Mouse (Mus musculus) c-Kit-positive CD71-positive TER-119-positive erythroid progenitor cells, embryonic 14.5 days (primary cell): ENCODE measurements around the gene Nav2.

Source experiments
- DNase-seq: peaks from one replicate; pipeline ENCODE4 v3.0.0-alpha.2; 2013; ENCODE audit warnings: low spot score

The Nav2 gene

DNA sequence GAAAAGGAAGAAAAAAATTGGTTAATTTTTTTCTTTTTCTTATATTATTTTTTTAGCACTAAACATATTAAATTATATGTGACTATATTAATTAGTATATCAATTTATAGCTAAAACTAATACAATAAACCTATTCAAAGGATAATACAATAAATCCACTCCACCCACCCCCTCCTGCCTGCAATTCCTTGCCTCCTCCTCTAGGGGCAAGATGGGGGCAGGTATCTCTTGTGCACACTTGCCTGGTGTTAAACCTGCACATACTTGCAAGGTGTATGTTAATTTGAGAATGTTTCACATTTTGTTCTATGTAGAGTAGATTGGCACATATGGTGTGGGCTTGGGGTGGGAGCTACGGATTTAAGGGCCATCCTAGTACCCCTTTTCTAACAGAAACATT lies 711.6 kb downstream of the Nav2 start:
- DNase-seq = no peak

DNA sequence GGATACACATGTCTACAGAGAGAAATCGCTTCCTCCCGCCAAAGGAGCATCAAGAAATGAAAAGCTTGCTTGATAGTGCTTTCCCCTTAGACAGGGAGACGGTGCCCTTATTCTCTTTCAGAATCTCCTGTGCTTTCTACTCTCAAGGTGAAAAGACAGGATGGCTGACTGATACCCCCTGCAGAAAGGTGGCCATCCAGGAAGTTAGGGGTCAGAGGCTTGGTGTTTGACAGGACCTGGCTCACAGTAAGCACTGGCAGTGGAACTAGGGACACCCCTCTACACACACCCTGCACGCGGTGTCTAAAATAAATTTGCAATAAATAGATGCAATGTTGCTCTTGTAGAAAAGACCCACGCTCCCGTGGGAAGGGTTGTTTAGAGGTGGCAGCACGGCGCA lies 723.4 kb downstream of the Nav2 start:
- no peak for DNase-seq

DNA sequence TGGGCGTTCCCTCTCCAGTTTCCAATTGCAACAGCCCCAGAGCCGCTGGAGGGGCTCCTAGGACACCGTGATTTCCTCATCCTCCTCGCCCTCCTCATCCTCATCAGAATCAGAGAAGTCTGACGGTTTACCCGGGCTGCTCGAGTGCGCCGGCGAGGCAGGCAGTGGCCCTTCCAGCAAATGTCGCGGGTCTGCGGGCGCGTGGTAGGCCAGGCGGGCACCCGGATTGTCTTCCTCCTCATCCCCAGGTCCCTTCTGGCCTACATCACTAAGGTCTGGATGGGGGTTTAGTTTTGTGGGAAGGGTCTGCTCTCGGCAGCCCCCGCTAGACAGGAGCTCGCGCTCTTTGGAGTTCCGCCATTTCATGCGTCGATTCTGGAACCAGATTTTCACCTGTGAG lies 723.9 kb downstream of the Nav2 start:
- DNase-seq = no peak

DNA sequence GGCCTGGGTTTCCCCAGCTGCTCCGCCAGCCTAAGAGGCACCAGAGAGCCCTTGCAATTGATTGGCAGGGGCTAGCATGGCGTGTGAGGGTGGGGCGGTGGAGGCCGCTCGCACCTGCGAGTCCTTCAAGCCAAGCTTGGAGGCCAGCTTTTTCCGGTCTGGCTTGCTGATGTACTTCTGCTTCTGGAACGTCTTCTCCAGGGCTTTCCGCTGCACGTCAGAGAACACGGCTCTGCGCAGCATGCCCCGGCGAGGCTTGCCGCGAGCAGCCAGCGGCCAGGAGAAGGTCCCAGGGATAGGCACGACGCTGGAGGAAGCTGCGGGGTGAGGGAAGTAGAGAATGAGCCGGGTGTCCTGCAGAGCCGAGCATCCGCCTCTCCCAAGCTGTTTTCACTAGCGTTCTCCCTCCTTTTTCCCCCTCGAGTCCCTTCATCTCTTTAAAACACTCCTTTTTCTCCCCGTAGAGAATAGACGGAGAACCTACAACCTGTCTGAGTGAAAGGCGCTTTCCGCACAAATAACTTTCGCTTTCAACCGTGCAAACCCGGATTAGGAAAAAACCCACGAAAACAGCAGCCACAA lies 725.0 kb downstream of the Nav2 start:
- no peak for DNase-seq

DNA sequence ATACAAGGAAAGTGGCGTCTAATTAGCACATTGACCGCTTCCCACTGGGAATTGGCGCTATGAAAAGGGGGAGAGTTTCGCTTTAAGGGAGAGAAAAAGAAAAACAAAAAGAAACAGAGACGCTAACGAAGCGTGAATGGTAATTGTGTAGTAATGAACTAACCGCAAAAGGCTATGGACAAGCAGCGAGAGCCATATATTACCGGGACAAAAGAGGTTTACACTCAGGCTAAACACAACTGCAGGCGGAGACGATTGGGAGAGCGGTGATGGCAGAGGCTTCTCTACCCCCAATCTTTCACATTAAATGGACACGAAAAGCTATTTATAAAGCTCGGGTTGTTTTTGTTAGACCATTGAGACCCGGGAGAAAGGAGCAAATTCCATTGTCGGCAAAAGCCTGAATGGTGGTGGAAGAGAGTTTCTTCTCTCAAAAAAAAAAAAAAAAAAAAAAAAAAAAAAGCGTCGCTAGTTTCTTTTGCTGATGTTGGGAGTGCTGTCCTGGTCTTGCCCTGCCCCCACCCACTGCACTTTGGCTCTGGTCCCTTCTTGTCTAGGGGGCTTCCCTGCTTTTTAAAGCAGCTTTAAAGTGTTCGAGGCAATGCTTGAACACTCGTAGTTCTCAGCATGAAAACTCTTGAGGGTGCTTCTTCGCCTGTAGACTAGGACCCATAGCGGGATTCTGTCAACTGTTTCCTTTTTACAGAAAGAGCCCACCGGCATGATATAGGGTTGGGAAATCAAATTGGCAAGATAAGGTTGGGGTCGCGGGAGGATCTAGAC lies 726.0 kb downstream of the Nav2 start:
- no peak for DNase-seq

DNA sequence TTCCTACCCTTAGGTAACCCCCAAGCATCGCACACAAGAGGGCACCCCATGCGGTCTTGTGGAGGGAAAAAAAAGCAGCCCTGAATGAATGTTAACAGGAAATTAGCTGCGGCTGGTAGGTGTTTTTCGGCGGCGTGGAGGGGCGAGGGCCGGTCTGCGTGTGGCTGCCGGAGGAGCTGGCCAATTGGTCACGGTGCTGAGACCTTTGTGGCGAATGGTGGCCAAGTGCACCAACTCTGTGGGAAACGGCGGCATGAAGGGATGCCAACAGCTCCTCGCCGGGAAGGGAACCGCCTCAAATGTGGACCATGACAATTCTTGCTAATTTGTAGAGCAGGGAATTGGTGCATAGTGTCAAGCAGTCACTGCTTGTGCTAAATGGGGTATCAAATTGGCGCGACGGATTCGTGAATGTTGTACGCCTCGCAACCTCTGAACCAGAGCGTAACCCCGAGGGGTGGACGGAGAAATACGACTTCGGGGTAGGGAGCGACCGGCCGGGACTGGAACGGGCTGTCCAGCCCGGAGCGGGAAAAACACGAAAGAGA lies 726.6 kb downstream of the Nav2 start:
- DNase-seq = no peak

DNA sequence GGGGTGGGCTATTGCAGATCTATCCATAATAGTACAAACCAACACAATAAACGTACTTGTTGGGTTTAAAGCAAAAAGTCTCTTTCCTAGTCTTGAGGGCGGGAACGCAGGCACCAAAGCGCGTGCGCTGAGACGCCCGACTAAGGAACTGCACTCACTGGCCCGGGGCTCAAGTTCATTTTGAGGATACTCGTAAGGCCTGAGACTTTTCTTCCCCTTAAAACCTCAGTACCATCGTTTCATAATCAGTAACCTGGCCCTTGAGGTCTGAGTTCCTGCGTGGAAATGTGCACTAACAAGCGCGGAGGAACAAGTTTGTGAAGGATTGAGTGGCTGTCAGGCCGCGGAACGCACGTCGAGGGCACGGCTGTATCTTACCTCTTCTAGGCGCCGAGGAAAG lies 727.5 kb downstream of the Nav2 start:
- DNase-seq = no peak

DNA sequence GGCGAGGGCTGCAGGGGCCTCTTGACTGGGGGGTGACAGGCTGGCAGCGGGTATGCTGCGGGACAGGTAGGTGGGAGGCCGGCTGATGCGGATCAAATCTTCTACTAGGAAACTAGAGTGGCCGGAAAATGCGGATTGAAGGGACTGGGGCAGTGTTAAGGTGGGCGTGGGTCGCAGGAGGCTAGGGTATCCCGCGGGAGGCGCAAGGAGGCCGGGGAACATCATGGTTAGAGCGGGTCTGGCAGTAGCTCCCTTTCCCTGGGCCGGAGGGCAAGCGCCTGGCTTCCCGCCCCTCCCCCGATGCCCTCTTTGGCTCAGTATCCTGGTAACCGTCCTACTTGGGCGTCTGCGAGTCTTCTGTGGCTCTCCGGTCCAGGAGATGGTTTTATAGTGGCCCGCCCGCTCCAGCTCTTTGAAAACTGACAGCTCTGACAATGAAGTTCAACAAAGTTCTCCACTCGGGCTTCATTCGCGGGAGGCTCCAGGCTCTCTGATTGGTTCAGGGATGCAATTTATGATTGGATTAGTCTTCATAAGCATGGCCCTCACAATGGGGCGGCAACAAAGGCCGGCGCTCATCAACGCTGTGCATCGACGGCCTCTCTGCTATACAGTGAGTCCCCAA lies 728.1 kb downstream of the Nav2 start, which contains the start of gene Dbx1:
TSS of gene Dbx1 (minus strand) at position 359 of the 625 bp plus-strand sequence.
- DNase-seq = no peak

DNA sequence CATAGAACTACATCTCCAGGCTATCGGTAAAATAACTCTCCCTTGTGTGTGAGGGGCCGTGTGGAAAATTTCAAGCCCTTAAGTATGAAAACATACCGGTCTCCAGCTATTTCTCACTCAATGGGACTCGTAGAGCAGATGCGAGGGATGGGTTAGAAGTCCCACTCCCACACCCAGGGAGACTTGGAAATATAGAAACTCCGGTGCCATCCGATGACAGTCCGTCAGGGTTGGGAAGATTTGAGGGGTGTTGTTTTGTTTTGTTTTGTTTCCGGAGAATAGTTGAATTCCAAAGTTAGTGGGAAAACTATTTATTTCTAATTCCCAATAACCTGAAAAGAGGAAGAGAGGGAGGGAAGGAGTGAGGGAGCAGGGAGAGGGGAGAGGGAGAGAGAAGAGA lies 728.8 kb downstream of the Nav2 start:
- no peak for DNase-seq

DNA sequence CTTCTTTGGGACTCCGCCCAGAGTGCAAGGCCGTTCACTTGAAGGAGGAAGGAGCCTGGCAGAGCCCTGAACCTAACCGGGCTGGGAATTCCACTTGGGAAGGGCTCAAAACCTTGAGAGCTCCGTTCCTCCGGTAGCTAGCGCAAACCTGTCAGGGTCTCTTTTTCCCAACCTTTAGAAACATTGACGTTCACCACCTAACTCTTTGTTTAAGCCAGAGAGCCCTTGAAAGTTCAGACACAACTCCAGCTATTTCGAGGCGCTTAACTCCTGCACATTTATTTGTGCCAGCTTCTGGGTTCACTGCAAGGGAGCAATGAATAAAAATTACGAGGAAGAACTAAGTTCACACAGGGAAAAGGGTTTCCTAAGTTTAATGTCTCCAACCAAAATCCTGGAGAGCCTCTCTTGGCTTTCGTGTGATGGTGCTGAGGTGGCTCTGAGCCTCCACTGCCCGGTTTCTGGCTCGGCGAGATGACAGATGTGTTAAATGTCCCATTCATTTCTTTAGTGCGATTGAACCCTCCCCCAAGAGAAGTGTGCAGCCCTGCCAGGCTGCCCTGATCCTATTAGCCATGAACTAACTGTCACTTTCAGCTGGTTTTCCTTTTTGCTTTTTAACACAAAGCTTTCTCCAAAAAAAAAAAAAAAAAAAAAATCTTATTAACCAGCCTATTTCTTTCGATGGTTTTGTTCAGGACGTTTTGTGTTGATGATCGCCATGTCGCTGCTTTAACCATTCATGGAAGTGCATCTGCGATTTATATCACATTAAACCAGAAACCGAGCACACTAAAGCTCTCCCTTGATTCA lies 729.5 kb downstream of the Nav2 start:
- DNase-seq = no peak

DNA sequence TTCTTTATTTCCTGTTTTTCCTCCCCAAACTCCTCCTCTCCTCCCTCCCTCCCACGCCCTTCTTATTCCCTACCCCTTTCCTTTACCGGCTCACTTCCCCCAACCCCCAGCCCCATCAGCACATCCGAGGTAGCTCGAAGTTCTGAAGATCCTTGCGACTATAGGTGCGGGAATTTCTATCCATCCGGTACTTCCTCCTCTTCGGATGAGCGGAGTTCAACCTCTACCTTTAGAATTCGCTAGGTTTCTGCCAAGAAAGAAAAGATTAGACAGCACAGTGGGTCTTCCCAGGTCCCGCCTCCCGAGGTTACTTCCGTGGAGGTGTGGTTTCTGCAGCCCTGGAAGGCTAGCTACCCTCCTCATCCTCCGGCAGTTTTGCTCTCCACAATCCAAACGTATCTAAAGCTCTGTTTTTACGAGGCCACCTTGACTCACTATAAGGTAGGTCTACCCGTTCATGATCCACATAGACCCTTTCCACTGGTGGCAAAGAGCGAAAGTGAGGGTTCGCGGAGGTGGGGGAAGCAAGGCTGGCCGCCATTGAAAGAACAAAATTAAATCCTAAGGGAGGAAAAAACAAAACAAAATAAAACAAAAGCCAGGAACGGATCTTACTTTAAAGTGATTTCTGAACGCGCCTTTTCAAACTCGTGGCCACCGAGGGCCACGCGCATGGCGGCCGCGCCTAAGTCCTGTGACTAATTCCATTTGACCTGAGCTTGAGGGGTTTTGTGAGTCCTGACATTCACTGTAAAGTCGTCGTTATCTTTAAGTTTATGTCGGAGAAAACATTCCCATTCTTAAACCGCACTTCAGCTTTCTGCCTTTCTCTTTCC lies 730.6 kb downstream of the Nav2 start:
- DNase-seq = no peak

DNA sequence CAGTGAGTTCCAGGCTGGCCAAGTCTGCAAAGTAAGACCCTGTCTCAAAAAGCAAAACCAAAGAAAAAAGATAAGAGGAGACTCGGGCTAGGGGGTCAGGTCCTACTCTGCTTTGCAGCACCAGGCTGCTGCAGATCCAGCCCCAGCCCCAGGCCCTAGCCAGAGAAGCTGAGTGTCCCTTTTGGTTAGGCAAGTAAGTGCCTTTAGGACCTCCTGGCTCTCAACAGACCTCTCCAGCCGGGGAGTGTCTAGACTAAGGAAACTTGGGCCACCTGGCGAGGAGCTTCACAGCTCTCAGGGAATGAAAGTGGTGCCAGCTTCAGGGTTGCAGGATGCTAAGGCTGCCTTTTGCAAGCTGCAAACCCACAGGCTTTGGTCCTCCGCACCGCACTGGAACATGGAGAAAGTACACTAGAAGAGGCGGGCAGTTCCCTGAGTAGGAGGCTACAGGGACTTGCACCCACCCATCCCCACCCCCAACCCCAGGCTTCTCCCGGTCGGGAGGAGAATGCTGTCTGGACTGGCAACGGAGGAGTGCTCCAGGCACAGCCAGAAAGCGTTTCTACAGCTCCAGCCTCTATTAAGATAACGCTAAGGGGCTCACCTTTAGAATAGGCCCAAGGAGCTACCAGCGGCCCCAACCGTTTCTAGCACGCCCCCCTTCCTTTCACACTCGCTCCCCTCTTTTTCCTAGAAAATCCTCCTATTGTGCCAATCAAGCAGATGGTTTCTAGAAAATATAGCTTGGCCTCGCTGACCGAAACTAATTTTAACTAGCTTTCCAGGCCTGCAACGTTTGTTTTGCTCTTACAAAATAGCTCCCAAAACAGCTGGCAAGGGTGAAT lies 731.6 kb downstream of the Nav2 start:
- DNase-seq = no peak

DNA sequence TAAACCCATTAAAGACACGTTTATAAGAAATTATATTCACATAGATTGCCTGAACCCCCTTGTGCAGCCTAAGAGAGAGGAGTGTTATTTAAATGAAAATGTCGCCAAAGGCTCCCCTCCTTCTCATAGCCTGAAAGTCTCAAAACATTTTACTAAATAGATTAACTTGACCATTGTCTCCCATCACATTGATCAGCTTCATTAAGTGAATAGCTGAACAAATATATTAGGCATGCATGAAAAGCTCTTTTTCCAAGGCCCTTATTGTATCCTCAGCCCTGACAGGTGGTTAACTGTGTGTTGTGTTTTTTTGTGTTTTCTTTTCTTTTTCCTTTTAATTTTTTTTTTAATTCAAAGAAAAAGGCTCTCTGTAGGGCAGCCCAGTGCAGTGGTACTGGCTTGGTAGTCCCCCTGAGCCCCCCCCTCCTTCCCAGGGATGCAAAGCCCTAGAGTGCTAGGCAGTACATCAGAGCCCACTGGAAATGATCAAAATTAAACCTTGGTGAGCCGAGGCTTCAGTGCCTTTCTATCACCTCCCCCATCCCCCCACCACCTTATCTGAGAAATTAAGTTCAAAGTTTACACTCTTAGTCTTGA lies 732.3 kb downstream of the Nav2 start:
- no peak for DNase-seq
